Mouse (Mus musculus): ENCODE results near the gene Aldh2. TPM values are rescaled to one million over a fixed set of nuclear protein-coding genes. Genes with fewer than 3 reads are reported as not detected.
"Not testable (repeated sequence)": the region's sequence is repeated elsewhere in the genome, so short reads cannot be mapped to it uniquely, and the experiment has no call there.

Aldh2 gene
- 154 and 177 TPM in 2 replicates for polyA plus RNA-seq (2012; rRNA removed)

DNA sequence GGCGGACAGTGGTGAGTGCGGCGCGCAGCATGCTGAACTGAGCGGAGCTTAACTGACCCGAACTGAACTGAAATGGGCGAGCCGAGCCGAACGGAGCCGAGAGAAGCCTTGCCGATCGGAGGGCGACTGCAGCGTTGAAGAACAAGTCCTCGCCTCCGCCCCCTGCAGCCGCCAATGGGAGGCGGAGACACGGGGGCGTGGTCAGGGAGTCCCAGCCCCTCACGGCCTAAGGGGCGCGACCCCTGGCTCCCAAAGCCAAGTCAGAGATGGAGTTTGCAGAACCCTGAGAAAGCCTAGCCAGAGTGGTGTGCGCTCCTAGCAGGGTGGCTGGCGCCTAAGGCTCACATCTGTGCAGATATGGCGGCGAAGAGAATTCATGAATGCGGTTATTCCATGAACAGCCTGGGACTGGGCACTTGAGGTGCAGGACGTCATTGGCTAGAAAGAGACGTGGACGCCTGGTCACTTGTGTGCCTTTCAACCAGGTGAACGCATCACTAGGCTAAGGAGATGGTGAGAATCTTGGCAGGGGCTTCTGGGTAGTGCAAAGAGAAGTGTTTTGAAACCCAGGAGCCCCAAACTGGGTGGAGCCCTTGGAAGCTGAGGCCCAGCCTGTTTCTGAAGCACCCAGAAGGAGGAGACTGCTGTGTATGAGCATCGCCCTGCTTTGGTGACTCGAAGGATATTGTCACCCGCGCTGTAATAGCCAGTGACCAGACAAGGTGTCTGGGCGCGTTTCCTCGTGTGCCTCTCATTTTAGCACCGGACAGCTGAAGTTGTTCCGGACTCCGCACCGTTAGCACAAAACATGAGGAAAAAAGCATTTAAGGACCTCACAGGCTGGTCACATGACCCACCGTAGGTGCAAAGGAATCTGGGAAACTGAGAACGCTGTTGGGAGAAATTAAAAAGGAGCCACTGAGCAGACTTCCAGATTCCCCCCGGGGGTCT lies at the start of gene Aldh2:
Gene Aldh2, minus strand, starts transcription at position 374 of the 951 bp plus-strand sequence.
- Histone ChIP-seq H3K27me3 (ENCODE audit: control insufficient read depth, insufficient read depth, low read length) (no peaks in the 10 kb centered on the region), H3K4me1 (ENCODE audit: control insufficient read depth, insufficient read depth, low read length) (peaks cover 8% of the 10 kb centered on the region), H3K27ac (ENCODE audit: control insufficient read depth, insufficient read depth, low read depth, low read length) (peak within 1 kb of the TSS; percentile 74), H3K4me3 (ENCODE audit: control insufficient read depth, low read depth, low read length) (peak within 1 kb of the TSS; percentile 83), H3K36me3 (ENCODE audit: control insufficient read depth, insufficient read depth, low read length) (no peaks in the 10 kb centered on the region)
- TF ChIP-seq CTCF (IDR thresholded peaks at IDR 0.05; ENCODE audit: control insufficient read depth, insufficient read depth, insufficient replicate concordance, low read depth, low read length) (no peak), POLR2A (IDR thresholded peaks at IDR 0.05; ENCODE audit: control insufficient read depth, low read depth, low read length) (peak; percentile 93)

DNA sequence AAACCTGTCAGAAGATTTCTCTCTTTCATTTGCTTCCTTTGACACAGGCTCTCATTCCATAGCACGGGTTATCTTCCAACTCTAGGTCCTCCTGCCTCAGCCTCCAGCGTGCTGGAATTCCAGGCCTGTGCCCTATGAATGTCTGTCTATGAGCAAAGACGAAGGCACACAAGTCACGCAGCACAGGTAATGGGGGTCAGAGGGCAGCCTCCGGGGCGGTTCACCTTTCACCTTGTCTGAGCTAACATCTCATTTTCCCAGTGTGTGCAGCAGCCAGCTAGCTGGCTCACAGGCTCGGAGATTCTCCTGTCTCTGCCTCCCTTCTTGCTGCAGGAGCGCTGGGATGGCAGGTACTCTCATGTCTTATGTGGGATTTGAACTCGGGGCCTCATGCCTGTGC lies 46.0 kb upstream of the Aldh2 start:
- no peaks in the 10 kb centered on the region for H3K27me3 ChIP-seq (ENCODE audit: control insufficient read depth, insufficient read depth, low read length)
- no peak overlapping the region for H3K27ac ChIP-seq (ENCODE audit: control insufficient read depth, insufficient read depth, low read depth, low read length)
- no peaks in the 10 kb centered on the region for H3K4me1 ChIP-seq (ENCODE audit: control insufficient read depth, insufficient read depth, low read length)
- H3K36me3 ChIP-seq (ENCODE audit: control insufficient read depth, insufficient read depth, low read length) = no peaks in the 10 kb centered on the region; the same call in 1 of the 2 replicates
- no peak for TF ChIP-seq POLR2A (IDR thresholded peaks at IDR 0.05; ENCODE audit: control insufficient read depth, low read depth, low read length)
- H3K4me3 ChIP-seq (ENCODE audit: control insufficient read depth, low read depth, low read length) = no peak overlapping the region

DNA sequence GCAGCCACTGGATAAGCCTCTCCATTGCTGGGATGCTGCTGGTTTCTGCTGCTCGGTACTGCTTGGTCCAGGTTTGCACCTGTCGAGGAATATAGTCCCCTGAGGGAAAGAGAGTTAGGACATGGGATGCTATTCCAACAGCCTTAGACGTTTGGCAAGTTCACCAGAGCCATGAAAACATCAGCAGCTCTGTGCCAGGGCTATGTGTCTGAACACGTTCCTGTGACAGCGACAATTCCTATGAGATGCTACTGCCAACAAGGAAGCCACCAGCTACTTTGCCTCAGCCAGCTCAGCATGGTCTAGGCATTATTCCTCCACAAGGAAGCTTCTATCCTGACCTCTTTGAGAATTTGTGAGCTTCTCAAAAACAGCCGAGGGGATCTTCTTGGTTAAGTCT lies 43.7 kb upstream of the Aldh2 start:
- no peak for TF ChIP-seq POLR2A (IDR thresholded peaks at IDR 0.05; ENCODE audit: control insufficient read depth, low read depth, low read length)
- no peak for TF ChIP-seq CTCF (IDR thresholded peaks at IDR 0.05; ENCODE audit: control insufficient read depth, insufficient read depth, insufficient replicate concordance, low read depth, low read length)
- no peaks in the 10 kb centered on the region for H3K27me3 ChIP-seq (ENCODE audit: control insufficient read depth, insufficient read depth, low read length)
- no peaks in the 10 kb centered on the region for H3K4me1 ChIP-seq (ENCODE audit: control insufficient read depth, insufficient read depth, low read length)
- no peak overlapping the region for H3K27ac ChIP-seq (ENCODE audit: control insufficient read depth, insufficient read depth, low read depth, low read length)
- H3K4me3 ChIP-seq (ENCODE audit: control insufficient read depth, low read depth, low read length) = no peak overlapping the region
- no peaks in the 10 kb centered on the region; the same call in 1 of the 2 replicates for H3K36me3 ChIP-seq (ENCODE audit: control insufficient read depth, insufficient read depth, low read length)

DNA sequence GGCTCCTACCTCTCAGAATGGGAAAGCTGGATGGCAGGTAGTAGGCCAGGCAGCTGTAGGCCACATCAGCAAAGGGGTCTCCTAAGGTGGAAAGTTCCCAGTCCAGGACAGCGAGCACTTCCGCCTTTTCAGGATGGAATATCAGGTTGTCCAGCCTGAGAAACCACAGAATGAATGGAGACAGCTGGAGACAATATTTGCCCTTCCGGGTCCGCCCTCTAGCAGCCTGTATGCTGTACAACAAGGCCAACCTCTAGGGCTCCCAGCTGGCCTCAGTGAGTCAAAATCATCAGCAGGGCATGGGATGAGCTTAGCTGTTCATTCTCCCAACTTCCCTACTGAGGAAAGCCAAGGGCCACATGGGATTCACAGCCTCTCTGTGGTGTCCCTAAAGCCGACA lies 41.0 kb upstream of the Aldh2 start:
- no peaks in the 10 kb centered on the region for H3K27me3 ChIP-seq (ENCODE audit: control insufficient read depth, insufficient read depth, low read length)
- no peak overlapping the region for H3K4me3 ChIP-seq (ENCODE audit: control insufficient read depth, low read depth, low read length)
- TF ChIP-seq POLR2A (IDR thresholded peaks at IDR 0.05; ENCODE audit: control insufficient read depth, low read depth, low read length) (no peak), CTCF (IDR thresholded peaks at IDR 0.05; ENCODE audit: control insufficient read depth, insufficient read depth, insufficient replicate concordance, low read depth, low read length) (no peak)
- no peaks in the 10 kb centered on the region; the same call in 1 of the 2 replicates for H3K36me3 ChIP-seq (ENCODE audit: control insufficient read depth, insufficient read depth, low read length)
- no peak overlapping the region for H3K27ac ChIP-seq (ENCODE audit: control insufficient read depth, insufficient read depth, low read depth, low read length)
- H3K4me1 ChIP-seq (ENCODE audit: control insufficient read depth, insufficient read depth, low read length) = no peaks in the 10 kb centered on the region

DNA sequence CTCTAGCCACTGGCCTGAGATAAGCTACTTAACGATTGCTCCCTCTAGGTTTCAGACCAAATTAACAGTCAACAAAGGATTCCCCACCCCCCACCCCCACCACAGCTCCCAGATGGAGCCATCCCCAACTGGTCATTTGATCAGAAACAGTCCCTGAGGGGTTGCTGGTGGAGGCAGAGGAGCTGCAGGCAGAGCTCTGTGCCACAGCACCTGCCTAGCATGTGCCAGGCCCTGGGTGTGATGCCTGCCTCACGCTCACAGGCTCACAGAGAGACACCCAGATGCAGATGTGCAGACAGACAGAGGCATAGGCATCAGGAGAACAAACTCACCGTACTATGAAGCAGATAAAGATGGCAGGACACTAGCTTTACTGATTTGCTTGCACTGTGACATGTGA lies 39.2 kb upstream of the Aldh2 start:
- TF ChIP-seq POLR2A (IDR thresholded peaks at IDR 0.05; ENCODE audit: control insufficient read depth, low read depth, low read length) = no peak
- Histone ChIP-seq H3K27ac (ENCODE audit: control insufficient read depth, insufficient read depth, low read depth, low read length) (no peak overlapping the region), H3K4me1 (ENCODE audit: control insufficient read depth, insufficient read depth, low read length) (no peaks in the 10 kb centered on the region), H3K27me3 (ENCODE audit: control insufficient read depth, insufficient read depth, low read length) (no peaks in the 10 kb centered on the region), H3K36me3 (ENCODE audit: control insufficient read depth, insufficient read depth, low read length) (no peaks in the 10 kb centered on the region), H3K4me3 (ENCODE audit: control insufficient read depth, low read depth, low read length) (no peak overlapping the region)

- H3K4me3 ChIP-seq (ENCODE audit: control insufficient read depth, low read depth, low read length); H3K27ac ChIP-seq (ENCODE audit: control insufficient read depth, insufficient read depth, low read depth, low read length); H3K27me3 ChIP-seq (ENCODE audit: control insufficient read depth, insufficient read depth, low read length); H3K36me3 ChIP-seq (ENCODE audit: control insufficient read depth, insufficient read depth, low read length); H3K4me1 ChIP-seq (ENCODE audit: control insufficient read depth, insufficient read depth, low read length): not testable (repeated sequence)
These were observed 37.6 kb upstream of the Aldh2 start for GRCm38 (mm10) chr5:121631106-121631647.

DNA sequence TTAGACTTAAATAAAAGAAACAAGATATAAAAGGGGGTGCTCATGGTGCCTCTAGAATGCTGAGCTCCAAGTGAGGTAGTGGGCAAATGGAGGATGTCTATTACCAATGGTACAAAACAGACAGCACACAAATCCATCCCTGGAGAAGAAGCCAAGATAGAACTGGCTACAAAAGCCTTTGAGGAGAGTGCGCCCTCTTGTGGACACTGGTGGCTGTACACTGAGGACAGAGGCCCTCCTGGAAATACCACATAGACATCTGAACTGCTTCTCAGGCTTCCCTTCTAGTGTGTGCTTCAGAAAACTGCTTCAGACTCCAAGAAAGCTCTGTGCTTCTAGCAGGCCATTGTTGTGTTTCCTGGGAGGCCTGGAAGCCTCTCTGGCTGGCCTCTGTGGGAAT lies 34.2 kb upstream of the Aldh2 start:
- no peak overlapping the region for H3K4me3 ChIP-seq (ENCODE audit: control insufficient read depth, low read depth, low read length)

More for the DNA sequence above, 34.2 kb upstream of the Aldh2 start:
- no peak overlapping the region for H3K27ac ChIP-seq (ENCODE audit: control insufficient read depth, insufficient read depth, low read depth, low read length)
- TF ChIP-seq CTCF (IDR thresholded peaks at IDR 0.05; ENCODE audit: control insufficient read depth, insufficient read depth, insufficient replicate concordance, low read depth, low read length) = peak; percentile 70; the same call in 1 of the 2 replicates
- TF ChIP-seq POLR2A (IDR thresholded peaks at IDR 0.05; ENCODE audit: control insufficient read depth, low read depth, low read length) = no peak
- no peaks in the 10 kb centered on the region for H3K36me3 ChIP-seq (ENCODE audit: control insufficient read depth, insufficient read depth, low read length)
- no peaks in the 10 kb centered on the region for H3K4me1 ChIP-seq (ENCODE audit: control insufficient read depth, insufficient read depth, low read length)
- H3K27me3 ChIP-seq (ENCODE audit: control insufficient read depth, insufficient read depth, low read length) = no peaks in the 10 kb centered on the region
